Mouse (Mus musculus): ENCODE measurements around the gene Gba. TPM values are rescaled to one million over a fixed set of nuclear protein-coding genes. Genes with fewer than 3 reads are reported as not detected.
"Not testable (repeated sequence)": the region's sequence is repeated elsewhere in the genome, so short reads cannot be mapped to it uniquely, and the experiment has no call there.

The Gba gene
- polyA plus RNA-seq, 1 experiment = 52.5 TPM

DNA sequence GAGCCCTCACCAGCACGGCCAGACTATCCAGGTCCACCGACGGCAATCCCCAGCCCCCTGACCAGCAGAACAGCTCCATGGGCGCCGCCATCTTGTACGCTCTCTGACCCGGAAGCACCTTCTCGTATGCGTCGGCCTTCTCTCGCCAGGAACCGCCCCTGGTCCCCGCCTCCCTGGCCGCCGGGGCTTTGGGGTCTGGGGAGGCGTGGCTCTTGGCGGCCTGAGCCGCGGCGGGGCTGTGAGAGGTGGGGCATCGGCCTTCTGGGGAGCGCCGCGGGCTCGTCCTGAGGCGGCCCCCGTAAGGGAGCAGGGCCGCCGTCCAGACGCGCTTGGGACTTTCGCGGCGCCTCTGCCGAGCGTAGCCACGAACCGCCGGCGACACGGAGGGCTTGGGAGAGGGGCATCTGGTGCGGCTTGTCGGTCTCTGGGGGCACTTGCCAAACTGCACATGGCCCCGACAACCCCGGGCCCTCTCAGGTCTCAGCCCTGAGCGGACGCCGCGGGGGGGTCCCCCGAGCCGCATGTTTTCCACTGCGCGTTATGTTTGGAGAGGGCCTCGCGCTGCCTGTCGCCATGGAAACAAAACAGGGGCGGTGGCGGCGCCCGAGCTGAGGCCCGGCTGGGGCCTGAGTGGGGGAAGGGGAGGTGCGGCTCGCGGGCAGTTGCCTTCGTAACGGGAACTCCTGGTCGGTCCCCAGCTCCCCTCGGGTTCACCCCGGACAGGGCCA is 11.2 kb downstream of the Gba start:
- peak overlapping the region; percentile 50 for H3K4me3 ChIP-seq
- H3ac ChIP-seq (ENCODE audit: control insufficient read depth, insufficient read length) = peak overlapping the region; percentile 52
- TF ChIP-seq POLR2AphosphoS2 (IDR thresholded peaks at IDR 0.05; ENCODE audit: insufficient read length, low read depth) (peak; percentile 43), MYOG (IDR thresholded peaks at IDR 0.05; ENCODE audit: control insufficient read depth in 1 of 3, insufficient read depth in 1 of 3, insufficient read length in 2 of 3, low read depth in 2 of 3) (no peak), POLR2A (IDR thresholded peaks at IDR 0.05; ENCODE audit: insufficient read length, low read depth) (peak; percentile 57), REST (IDR thresholded peaks at IDR 0.05; ENCODE audit: insufficient read depth, insufficient read length) (no peak)
- H3K36me3 ChIP-seq (ENCODE audit: control insufficient read depth, insufficient read depth) = peaks cover 4% of the 10 kb centered on the region
- H3K79me2 ChIP-seq (ENCODE audit: control insufficient read depth, insufficient read depth) = peaks cover 12% of the 10 kb centered on the region
- H3K4me2 ChIP-seq (ENCODE audit: low read depth) = peak overlapping the region; percentile 88
- no peaks in the 10 kb centered on the region for H3K27me3 ChIP-seq (ENCODE audit: control insufficient read depth, insufficient read depth, insufficient read length)

DNA sequence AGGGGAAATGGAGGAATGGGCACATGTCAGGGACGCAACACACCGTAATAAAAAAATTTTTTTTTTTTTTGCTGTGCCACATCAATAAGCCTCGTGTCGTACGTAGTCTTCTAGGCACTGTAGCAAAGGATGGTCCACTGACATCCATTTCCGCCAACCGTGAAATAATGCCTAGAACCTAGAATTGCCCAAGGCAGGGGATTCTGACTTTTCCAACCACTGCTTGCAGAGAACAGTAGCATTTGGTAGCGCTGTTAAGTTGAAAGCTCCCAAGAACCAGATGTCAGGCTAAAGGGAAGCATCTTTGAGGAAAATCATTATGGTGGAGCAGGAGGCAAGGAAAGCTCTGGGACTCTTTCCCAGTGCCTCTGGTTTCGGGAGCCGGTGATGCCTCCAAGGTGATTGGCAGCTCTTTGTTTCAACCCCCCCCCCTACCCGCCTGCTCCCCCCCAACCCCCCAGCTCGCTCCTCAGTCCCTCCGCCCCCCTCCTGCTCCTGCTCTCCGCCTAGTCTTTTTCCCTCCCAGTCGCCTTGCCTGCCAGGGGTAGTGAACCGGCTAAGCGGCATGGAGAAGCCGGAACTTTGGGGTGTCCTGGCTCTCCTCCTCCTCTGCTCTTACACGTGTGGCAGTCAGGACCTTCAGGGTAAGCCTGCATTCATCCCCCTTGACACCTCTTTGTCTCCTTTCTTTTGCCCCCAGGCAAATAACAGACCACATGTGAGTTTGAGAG is 12.1 kb downstream of the Gba start, which contains the start of gene Thbs3:
Gene Thbs3 (plus strand): TSS at position 500 of the 731 bp plus-strand sequence.
- TF ChIP-seq TCF12 (IDR thresholded peaks at IDR 0.05; ENCODE audit: insufficient read depth, poor library complexity, severe bottlenecking) = no peak
- TF ChIP-seq MAX (IDR thresholded peaks at IDR 0.05; ENCODE audit: low read depth) = no peak
- TF ChIP-seq POLR2A (IDR thresholded peaks at IDR 0.05; ENCODE audit: insufficient read length, low read depth) = no peak
- Histone ChIP-seq H3K79me2 (ENCODE audit: control insufficient read depth, insufficient read depth) (peaks cover 12% of the 10 kb centered on the region), H3K36me3 (ENCODE audit: control insufficient read depth, insufficient read depth) (peaks cover 3% of the 10 kb centered on the region), H3K4me2 (ENCODE audit: low read depth) (peak within 1 kb of the TSS; percentile 88), H3K4me3 (peak within 1 kb of the TSS; percentile 50), H3ac (ENCODE audit: control insufficient read depth, insufficient read length) (peak within 1 kb of the TSS; percentile 52), H3K27me3 (ENCODE audit: control insufficient read depth, insufficient read depth, insufficient read length) (no peaks in the 10 kb centered on the region)

DNA sequence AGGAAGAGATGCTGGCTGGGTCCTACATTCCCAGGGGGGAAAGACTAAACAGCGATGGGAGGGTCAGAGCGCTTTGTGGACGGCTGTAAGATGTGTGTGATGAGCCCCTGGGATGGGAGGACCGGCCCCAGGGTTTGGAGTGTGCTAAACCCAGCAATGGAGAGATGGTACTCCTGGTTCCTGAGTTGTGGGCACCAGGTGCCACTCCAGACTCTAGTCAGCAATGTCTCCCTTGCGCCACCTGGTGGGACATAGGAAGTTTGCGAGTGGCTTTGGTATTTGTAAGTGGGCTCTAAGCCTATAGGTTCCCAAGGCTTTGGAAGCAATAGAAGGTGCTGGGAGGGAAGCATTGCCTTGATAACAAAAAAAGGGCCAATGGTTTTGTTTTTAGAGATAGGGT is 13.1 kb downstream of the Gba start:
- Histone ChIP-seq H3K4me3 (peak overlapping the region; percentile 50), H3K4me2 (ENCODE audit: low read depth) (peak overlapping the region; percentile 79), H3K79me2 (ENCODE audit: control insufficient read depth, insufficient read depth) (peaks cover 12% of the 10 kb centered on the region), H3K36me3 (ENCODE audit: control insufficient read depth, insufficient read depth) (no peaks in the 10 kb centered on the region), H3K27me3 (ENCODE audit: control insufficient read depth, insufficient read depth, insufficient read length) (no peaks in the 10 kb centered on the region), H3ac (ENCODE audit: control insufficient read depth, insufficient read length) (no peak overlapping the region)
- no peak for TF ChIP-seq TCF12 (IDR thresholded peaks at IDR 0.05; ENCODE audit: insufficient read depth, poor library complexity, severe bottlenecking)
- TF ChIP-seq MYOD1 (IDR thresholded peaks at IDR 0.05; ENCODE audit: control insufficient read depth in 1 of 3, insufficient read length in 2 of 3, low read depth in 2 of 3) = peak in 1 of 3 experiments; percentile 15
- TF ChIP-seq REST (IDR thresholded peaks at IDR 0.05; ENCODE audit: insufficient read depth, insufficient read length) = no peak
- no peak for TF ChIP-seq MYOG (IDR thresholded peaks at IDR 0.05; ENCODE audit: control insufficient read depth in 1 of 3, insufficient read depth in 1 of 3, insufficient read length in 2 of 3, low read depth in 2 of 3)

DNA sequence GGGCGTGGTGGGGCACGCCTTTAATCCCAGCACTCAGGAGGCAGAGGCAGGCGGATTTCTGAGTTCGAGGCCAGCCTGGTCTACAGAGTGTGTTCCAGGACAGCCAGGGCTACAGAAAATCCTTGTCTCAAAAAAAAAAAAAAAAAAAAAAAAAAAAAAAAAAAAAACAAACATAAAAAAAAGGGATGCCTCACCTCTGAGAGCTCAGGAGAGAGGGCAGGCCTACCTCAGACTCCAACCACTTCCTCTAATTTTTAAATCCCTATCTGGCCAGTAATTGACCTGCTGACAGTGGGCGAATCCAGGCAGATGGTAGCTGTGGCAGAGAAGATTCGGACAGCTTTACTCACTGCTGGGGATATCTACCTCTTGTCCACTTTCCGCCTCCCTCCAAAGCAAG is 13.7 kb downstream of the Gba start:
- peaks cover 12% of the 10 kb centered on the region for H3K79me2 ChIP-seq (ENCODE audit: control insufficient read depth, insufficient read depth)
- H3K4me2 ChIP-seq (ENCODE audit: low read depth); H3K4me3 ChIP-seq; H3K36me3 ChIP-seq (ENCODE audit: control insufficient read depth, insufficient read depth); H3ac ChIP-seq (ENCODE audit: control insufficient read depth, insufficient read length); H3K27me3 ChIP-seq (ENCODE audit: control insufficient read depth, insufficient read depth, insufficient read length): not testable (repeated sequence)

DNA sequence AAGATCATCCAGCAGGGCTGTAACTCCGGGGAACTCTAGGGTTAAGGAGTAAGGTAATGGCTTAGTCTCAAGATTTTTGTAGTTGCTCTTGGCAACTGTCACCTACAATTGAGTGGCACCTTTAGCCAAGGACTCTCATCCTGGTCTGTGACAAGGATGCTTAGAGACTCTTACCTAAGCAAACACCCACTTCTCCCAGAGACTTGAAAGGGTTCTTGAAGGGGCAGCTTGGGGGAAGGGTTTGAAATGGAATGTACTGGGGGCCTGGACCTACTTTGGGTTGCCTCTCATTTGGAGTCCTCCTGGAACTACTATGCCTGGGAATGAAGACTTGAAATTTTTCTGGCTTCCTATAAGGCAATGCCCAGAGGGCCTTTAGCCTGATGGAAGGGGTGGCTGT is 15.5 kb downstream of the Gba start:
- TF ChIP-seq MYOD1 (IDR thresholded peaks at IDR 0.05; ENCODE audit: control insufficient read depth in 1 of 3, insufficient read length in 2 of 3, low read depth in 2 of 3) (no peak), CEBPB (IDR thresholded peaks at IDR 0.05; ENCODE audit: insufficient read depth, poor library complexity, severe bottlenecking) (no peak), MAX (IDR thresholded peaks at IDR 0.05; ENCODE audit: low read depth) (no peak), POLR2A (IDR thresholded peaks at IDR 0.05; ENCODE audit: insufficient read length, low read depth) (no peak), E2F4 (IDR thresholded peaks at IDR 0.05; ENCODE audit: insufficient read depth) (no peak), USF1 (IDR thresholded peaks at IDR 0.05; ENCODE audit: low read depth) (no peak), MYOG (IDR thresholded peaks at IDR 0.05; ENCODE audit: control insufficient read depth in 1 of 3, insufficient read depth in 1 of 3, insufficient read length in 2 of 3, low read depth in 2 of 3) (no peak), POLR2AphosphoS2 (IDR thresholded peaks at IDR 0.05; ENCODE audit: insufficient read length, low read depth) (no peak), TCF12 (IDR thresholded peaks at IDR 0.05; ENCODE audit: insufficient read depth, poor library complexity, severe bottlenecking) (no peak)
- H3K79me2 ChIP-seq (ENCODE audit: control insufficient read depth, insufficient read depth) = peaks cover 2% of the 10 kb centered on the region
- no peak overlapping the region for H3K4me2 ChIP-seq (ENCODE audit: low read depth)
- no peaks in the 10 kb centered on the region for H3K36me3 ChIP-seq (ENCODE audit: control insufficient read depth, insufficient read depth)
- H3K4me3 ChIP-seq = no peak overlapping the region
- no peak overlapping the region for H3ac ChIP-seq (ENCODE audit: control insufficient read depth, insufficient read length)
- H3K27me3 ChIP-seq (ENCODE audit: control insufficient read depth, insufficient read depth, insufficient read length) = no peaks in the 10 kb centered on the region

DNA sequence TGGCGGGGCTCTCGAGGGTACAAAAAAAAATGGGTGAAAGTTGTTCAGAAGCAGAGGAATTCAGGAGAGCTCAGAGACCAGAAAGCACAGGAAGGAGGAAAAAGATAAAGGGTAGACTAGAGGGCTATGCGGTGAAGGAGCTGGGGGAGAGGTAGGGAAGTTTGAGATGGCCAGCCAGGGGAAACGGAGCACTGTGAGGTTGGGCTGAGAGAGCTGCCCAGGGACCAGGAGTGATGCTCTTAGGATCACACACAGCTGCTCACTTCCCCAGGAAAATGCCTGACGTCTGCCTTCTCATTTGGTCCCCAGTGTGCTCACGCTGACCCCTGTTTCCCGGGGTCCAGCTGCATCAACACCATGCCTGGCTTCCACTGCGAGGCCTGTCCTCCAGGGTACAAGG is 16.8 kb downstream of the Gba start:
- TF ChIP-seq TCF12 (IDR thresholded peaks at IDR 0.05; ENCODE audit: insufficient read depth, poor library complexity, severe bottlenecking) (no peak), TCF3 (IDR thresholded peaks at IDR 0.05; ENCODE audit: insufficient read length, low read depth) (no peak), CEBPB (IDR thresholded peaks at IDR 0.05; ENCODE audit: insufficient read depth, poor library complexity, severe bottlenecking) (no peak), E2F4 (IDR thresholded peaks at IDR 0.05; ENCODE audit: insufficient read depth) (no peak), POLR2A (IDR thresholded peaks at IDR 0.05; ENCODE audit: insufficient read length, low read depth) (no peak), USF1 (IDR thresholded peaks at IDR 0.05; ENCODE audit: low read depth) (no peak), SRF (IDR thresholded peaks at IDR 0.05; ENCODE audit: control insufficient read depth, insufficient read length, low read depth) (no peak), MYOD1 (IDR thresholded peaks at IDR 0.05; ENCODE audit: control insufficient read depth in 1 of 3, insufficient read length in 2 of 3, low read depth in 2 of 3) (no peak), REST (IDR thresholded peaks at IDR 0.05; ENCODE audit: insufficient read depth, insufficient read length) (no peak), MAX (IDR thresholded peaks at IDR 0.05; ENCODE audit: low read depth) (no peak), POLR2AphosphoS2 (IDR thresholded peaks at IDR 0.05; ENCODE audit: insufficient read length, low read depth) (no peak)
- no peak overlapping the region for H3K4me2 ChIP-seq (ENCODE audit: low read depth)
- H3K36me3 ChIP-seq (ENCODE audit: control insufficient read depth, insufficient read depth) = no peaks in the 10 kb centered on the region
- no peak overlapping the region for H3K4me3 ChIP-seq
- H3K79me2 ChIP-seq (ENCODE audit: control insufficient read depth, insufficient read depth) = no peaks in the 10 kb centered on the region
- no peak overlapping the region for H3ac ChIP-seq (ENCODE audit: control insufficient read depth, insufficient read length)
- no peaks in the 10 kb centered on the region for H3K27me3 ChIP-seq (ENCODE audit: control insufficient read depth, insufficient read depth, insufficient read length)

Measured in myocyte (in vitro differentiated cells).